Comparison of ENCODE assay signal across 10 mouse cellular contexts in genomic region chr1:51288201-51288600, GRCm38 (mm10). TPM values are rescaled to one million over a fixed set of nuclear protein-coding genes. Genes with fewer than 3 reads are reported as not detected.
DNase-seq lines count a peak whose midpoint lies in the region; ATAC-seq lines count a peak whose summit lies in the region.
"Had no signal": no experiment of that assay in that cellular context is flagged by ENCODE, and none has a peak within 500 bp of the region (broad histone marks: within the 10 kb centered on the region; RNA-seq: fewer than 3 reads in every experiment).

No protein-coding gene starts in this region.

- 0 out of 2 replicates have a peak overlapping the region, but pooled peaks have one; percentile 55 for H3K4me3 ChIP-seq in heart, embryonic 10.5 days
- H3K4me3 ChIP-seq in neural tube, embryonic 15.5 days (replicated peaks), result no peak overlapping the region
- no peak overlapping the region for H3K4me3 ChIP-seq in liver, embryonic 15.5 days (replicated peaks)
- no peak overlapping the region for H3K4me3 ChIP-seq in forebrain, embryonic 14.5 days (ENCODE audit: low read depth, low read length)

- no peak for DNase-seq in heart, embryonic 10.5 days (ENCODE audit: low spot score)
- no peak for DNase-seq in heart, adult 9 months (ENCODE audit: low spot score in 2 of 2)
- no peak for DNase-seq in neural tube, embryonic 10.5 days (ENCODE audit: extremely low spot score, low spot score)
- DNase-seq in ovary, postnatal 14 days (ENCODE audit: low spot score), result no peak
- no peak for DNase-seq in forebrain, embryonic 14.5 days (ENCODE audit: low spot score)
- no peak for DNase-seq in B cell, adult 2 months
- DNase-seq: layer of hippocampus, postnatal 36 days had no signal

- H3K9me3 ChIP-seq in heart, embryonic 10.5 days, result no peaks in the 10 kb centered on the region
- no peaks in the 10 kb centered on the region for H3K9me3 ChIP-seq in neural tube, embryonic 15.5 days (replicated peaks)
- H3K9me3 ChIP-seq in liver, embryonic 15.5 days (replicated peaks), result no peaks in the 10 kb centered on the region
- H3K9me3 ChIP-seq in forebrain, embryonic 14.5 days (replicated peaks; ENCODE audit: control insufficient read depth, low read length), result no peaks in the 10 kb centered on the region

- peak overlapping the region; percentile 92; the same call in 1 of the 2 replicates for H3K27ac ChIP-seq in heart, embryonic 10.5 days
- H3K27ac ChIP-seq in neural tube, embryonic 15.5 days (replicated peaks), result no peak overlapping the region; the same call in 1 of the 2 replicates
- H3K27ac ChIP-seq in liver, embryonic 15.5 days (replicated peaks), result no peak overlapping the region
- no peak overlapping the region for H3K27ac ChIP-seq in forebrain, embryonic 14.5 days (ENCODE audit: low read depth, low read length)

- H3K9ac ChIP-seq in neural tube, embryonic 15.5 days (replicated peaks), result no peak overlapping the region
- no peak overlapping the region for H3K9ac ChIP-seq in liver, embryonic 15.5 days
- no peak overlapping the region for H3K9ac ChIP-seq in forebrain, embryonic 14.5 days (ENCODE audit: low read length)

- 0 out of 2 replicates have a peak overlapping the region, but pooled peaks have one; percentile 19 for H3K4me2 ChIP-seq in neural tube, embryonic 15.5 days
- H3K4me2 ChIP-seq in liver, embryonic 15.5 days, result 0 out of 2 replicates have a peak overlapping the region, but pooled peaks have one; percentile 43
- no peak overlapping the region for H3K4me2 ChIP-seq in forebrain, embryonic 14.5 days (ENCODE audit: low read length)
- H3K4me2 ChIP-seq: midbrain, embryonic 11.5 days had no signal

- peaks cover 22% of the 10 kb centered on the region for H3K4me1 ChIP-seq in heart, embryonic 10.5 days
- H3K4me1 ChIP-seq in neural tube, embryonic 15.5 days, result peaks cover 11% of the 10 kb centered on the region
- no peaks in the 10 kb centered on the region for H3K4me1 ChIP-seq in liver, embryonic 15.5 days (replicated peaks)
- H3K4me1 ChIP-seq in forebrain, embryonic 14.5 days (ENCODE audit: control insufficient read depth, insufficient read depth, low read length), result no peaks in the 10 kb centered on the region

- 68% methylated on average over 3 of the region's 3 CpGs for WGBS in heart, embryonic 10.5 days
- WGBS in neural tube, embryonic 15.5 days, result 80% methylated on average over 3 of the region's 3 CpGs
- WGBS in liver, embryonic 15.5 days (ENCODE audit: insufficient replicate concordance), result 55% methylated on average over 3 of the region's 3 CpGs
- WGBS in forebrain, embryonic 14.5 days, result 80% methylated on average over 3 of the region's 3 CpGs

- H3K27me3 ChIP-seq in heart, embryonic 10.5 days (ENCODE audit: insufficient read depth, poor library complexity, severe bottlenecking), result no peaks in the 10 kb centered on the region
- no peaks in the 10 kb centered on the region for H3K27me3 ChIP-seq in neural tube, embryonic 15.5 days (replicated peaks)
- H3K27me3 ChIP-seq in liver, embryonic 15.5 days, result no peaks in the 10 kb centered on the region
- H3K27me3 ChIP-seq in forebrain, embryonic 14.5 days (replicated peaks; ENCODE audit: control insufficient read depth, insufficient read depth, low read length), result no peaks in the 10 kb centered on the region

- no peaks in the 10 kb centered on the region for H3K36me3 ChIP-seq in heart, embryonic 10.5 days
- no peaks in the 10 kb centered on the region for H3K36me3 ChIP-seq in neural tube, embryonic 15.5 days
- no peaks in the 10 kb centered on the region for H3K36me3 ChIP-seq in liver, embryonic 15.5 days (replicated peaks)
- H3K36me3 ChIP-seq in forebrain, embryonic 14.5 days (ENCODE audit: control insufficient read depth, insufficient read depth, low read length), result no peaks in the 10 kb centered on the region

- ATAC-seq in neural tube, embryonic 15.5 days (ENCODE audit: low FRiP score), result no peak
- ATAC-seq in liver, embryonic 15.5 days (ENCODE audit: insufficient read depth), result no peak
- no peak for ATAC-seq in forebrain, embryonic 14.5 days

RNA-seq across cellular contexts. Expression of gene Cavin2, which starts 0.7 kb away (rescaled TPM):
- polyA plus RNA-seq in heart, embryonic 10.5 days (2016; fragmentation: Nextera tagmentation; extraction: Ambion mirVana), result 53.5 and 88.3 TPM in 2 replicates
- polyA plus RNA-seq in neural tube, embryonic 15.5 days (2015; fragmentation: Nextera tagmentation; extraction: Ambion mirVana), result 11.1 and 18.1 TPM in 2 replicates
- 22.8 and 23.2 TPM in 2 replicates for polyA plus RNA-seq in liver, embryonic 15.5 days (2015; fragmentation: Nextera tagmentation; extraction: Ambion mirVana)
- polyA plus RNA-seq in forebrain, embryonic 14.5 days (2014; fragmentation: Nextera tagmentation; extraction: Ambion mirVana), result 4.7 and 6.6 TPM in 2 replicates
